Mouse (Mus musculus) stomach, postnatal 0 days (tissue): ENCODE measurements at regions not wholly inside any gene's neighbourhood (a gene's known extent, or its start where the extent isn't known, plus 50 kb on each side); places are given as distances from the start of the nearest gene placed in this dataset.

ENCODE experiments used
- ATAC-seq: fragments of 200-750 bp; cut with Nextera tagmentation; 2 replicates; pipeline ENCODE4 v1.8.0; 2017; ENCODE audit not compliant: low FRiP score, low TSS enrichment
- DNase-seq: peaks from one replicate; pipeline ENCODE4 v3.0.0-alpha.2; 2016; ENCODE audit warnings: low spot score
- H3K27ac ChIP-seq: fragments of 300-500 bp; sonication (generic); replicated peaks from 2 replicates; pipeline ENCODE4 v1.5.1; 2014; ENCODE audit warnings: mild to moderate bottlenecking, control low read depth
- H3K27me3 ChIP-seq: fragments of 300-500 bp; sonication (generic); 2 replicates; pipeline ENCODE4 v1.6.1; 2014; ENCODE audit warnings: low read length; ENCODE audit not compliant: control insufficient read depth, insufficient read depth
- H3K36me3 ChIP-seq: fragments of 300-500 bp; sonication (generic); 2 replicates; pipeline ENCODE4 v1.6.1; 2014; ENCODE audit warnings: low read length, mixed read lengths; ENCODE audit not compliant: control insufficient read depth, insufficient read depth
- H3K4me1 ChIP-seq: fragments of 300-500 bp; sonication (generic); replicated peaks from 2 replicates; pipeline ENCODE4 v1.6.1; 2014; ENCODE audit warnings: antibody characterized with exemption; ENCODE audit not compliant: control insufficient read depth, insufficient read depth
- H3K4me2 ChIP-seq: fragments of 300-500 bp; sonication (generic); replicated peaks from 2 replicates; pipeline ENCODE4 v1.6.1; 2014; ENCODE audit warnings: low read depth, mild to moderate bottlenecking, control low read depth, moderate library complexity
- H3K4me3 ChIP-seq: fragments of 300-500 bp; sonication (generic); 2 replicates; pipeline ENCODE4 v1.5.1; 2014; ENCODE audit warnings: low read depth, low read length, control low read depth
- H3K9ac ChIP-seq: fragments of 300-500 bp; sonication (generic); 2 replicates; pipeline ENCODE4 v1.6.1; 2014; ENCODE audit warnings: mild to moderate bottlenecking, low read length, control low read depth, mixed read lengths
- H3K9me3 ChIP-seq: fragments of 300-500 bp; sonication (generic); 2 replicates; pipeline ENCODE4 v1.6.1; 2016; ENCODE audit warnings: low read length; ENCODE audit not compliant: control insufficient read depth
- CTCF ChIP-seq: IDR thresholded peaks from 2 replicates; pipeline ENCODE4 v1.5.1; 2016; ENCODE audit warnings: antibody characterized with exemption, low read depth, mild to moderate bottlenecking, moderate library complexity
- EP300 ChIP-seq: optimal IDR thresholded peaks from 2 replicates; pipeline ENCODE3; 2016; ENCODE audit warnings: antibody characterized with exemption
- WGBS: fragments of 180-500 bp; shearing (Covaris S2); extraction: QIAGEN DNeasy Blood & Tissue Kit; methylation state at CpG from one replicate; pipeline ENCODE4 v1.1.7; 2014; 5-methylcytosine and 5-hydroxymethylcytosine counted together

GRCm38 (mm10) chr8:12127106-12127800 lies 151.4 kb upstream of the A230072I06Rik start:
- 24% methylated on average over 14 of the region's 14 CpGs for WGBS
- no peak for ATAC-seq
- H3K9ac ChIP-seq, result no peak overlapping the region
- DNase-seq, result no peak
- H3K4me3 ChIP-seq, result no peak overlapping the region
- TF ChIP-seq CTCF, result no peak
- TF ChIP-seq EP300, result no peak
- no peak overlapping the region for H3K4me2 ChIP-seq
- no peaks in the 10 kb centered on the region for H3K9me3 ChIP-seq
- H3K4me1 ChIP-seq, result no peaks in the 10 kb centered on the region
- no peak overlapping the region for H3K27ac ChIP-seq
- no peaks in the 10 kb centered on the region for H3K36me3 ChIP-seq
- no peaks in the 10 kb centered on the region for H3K27me3 ChIP-seq

- Histone ChIP-seq H3K27ac (no peak overlapping the region), H3K4me1 (no peaks in the 10 kb centered on the region), H3K36me3 (no peaks in the 10 kb centered on the region), H3K9ac (no peak overlapping the region), H3K4me3 (no peak overlapping the region), H3K9me3 (no peaks in the 10 kb centered on the region), H3K4me2 (no peak overlapping the region), H3K27me3 (no peaks in the 10 kb centered on the region)
- WGBS, result 34% methylated on average over 4 of the region's 4 CpGs
- DNase-seq (no peak), ATAC-seq (no peak)
- TF ChIP-seq EP300 (no peak), CTCF (no peak)
Measured at GRCm38 (mm10) chr8:12127801-12128490, 150.7 kb upstream of the A230072I06Rik start.

GRCm38 (mm10) chr8:12130591-12130990 lies 148.0 kb upstream of the A230072I06Rik start:
- H3K9me3 ChIP-seq, result no peaks in the 10 kb centered on the region
- H3K27ac ChIP-seq, result no peak overlapping the region
- ATAC-seq (no peak), DNase-seq (no peak)
- H3K9ac ChIP-seq, result no peak overlapping the region
- TF ChIP-seq EP300, result no peak
- no peak for TF ChIP-seq CTCF
- no peaks in the 10 kb centered on the region for H3K36me3 ChIP-seq
- no peak overlapping the region for H3K4me2 ChIP-seq
- 44% methylated on average over 5 of the region's 5 CpGs for WGBS
- H3K4me1 ChIP-seq, result no peaks in the 10 kb centered on the region
- H3K27me3 ChIP-seq, result no peaks in the 10 kb centered on the region
- no peak overlapping the region for H3K4me3 ChIP-seq

GRCm38 (mm10) chr8:12134200-12134599 lies 144.4 kb upstream of the A230072I06Rik start:
- WGBS, result 35% methylated on average over 1 of the region's 1 CpGs
- TF ChIP-seq CTCF (no peak), EP300 (no peak)
- no peaks in the 10 kb centered on the region for H3K36me3 ChIP-seq
- H3K9me3 ChIP-seq, result no peaks in the 10 kb centered on the region
- H3K4me3 ChIP-seq, result no peak overlapping the region
- no peaks in the 10 kb centered on the region for H3K4me1 ChIP-seq
- H3K9ac ChIP-seq, result no peak overlapping the region
- H3K27ac ChIP-seq, result no peak overlapping the region
- no peak for ATAC-seq
- no peak for DNase-seq
- H3K27me3 ChIP-seq, result no peaks in the 10 kb centered on the region
- no peak overlapping the region for H3K4me2 ChIP-seq

GRCm38 (mm10) chr8:12135392-12136177 lies 143.0 kb upstream of the A230072I06Rik start:
- no peaks in the 10 kb centered on the region for H3K36me3 ChIP-seq
- 82% methylated on average over 14 of the region's 14 CpGs for WGBS
- DNase-seq (no peak), ATAC-seq (no peak)
- H3K4me2 ChIP-seq, result no peak overlapping the region
- H3K27ac ChIP-seq, result no peak overlapping the region
- H3K9me3 ChIP-seq, result no peaks in the 10 kb centered on the region
- no peaks in the 10 kb centered on the region for H3K27me3 ChIP-seq
- no peak for TF ChIP-seq EP300
- TF ChIP-seq CTCF, result no peak
- H3K4me1 ChIP-seq, result no peaks in the 10 kb centered on the region
- H3K9ac ChIP-seq, result no peak overlapping the region
- no peak overlapping the region for H3K4me3 ChIP-seq

- H3K4me1 ChIP-seq, result no peaks in the 10 kb centered on the region
- no peak overlapping the region for H3K4me2 ChIP-seq
- no peak overlapping the region for H3K27ac ChIP-seq
- no peaks in the 10 kb centered on the region for H3K27me3 ChIP-seq
- H3K36me3 ChIP-seq, result no peaks in the 10 kb centered on the region
- no peak for TF ChIP-seq CTCF
- TF ChIP-seq EP300, result no peak
- DNase-seq (no peak), ATAC-seq (no peak)
- no peaks in the 10 kb centered on the region for H3K9me3 ChIP-seq
- WGBS, result 82% methylated on average over 5 of the region's 5 CpGs
- no peak overlapping the region for H3K4me3 ChIP-seq
- H3K9ac ChIP-seq, result no peak overlapping the region
Measured at GRCm38 (mm10) chr8:12136178-12136455, 142.5 kb upstream of the A230072I06Rik start.
